Mouse (Mus musculus) large intestine, adult 2 months (tissue): ENCODE measurements at regions not wholly inside any gene's neighbourhood (a gene's known extent, or its start where the extent isn't known, plus 50 kb on each side); places are given as distances from the start of the nearest gene placed in this dataset.

Experiments
- DNase-seq: peaks from one replicate; pipeline ENCODE4 v3.0.0-alpha.2; 2012; ENCODE audit warnings: low read depth, low spot score
- WGBS: fragments of 180-500 bp; shearing (Covaris S2); methylation state at CpG from one replicate; pipeline ENCODE4 v1.1.7; 2018; 5-methylcytosine and 5-hydroxymethylcytosine counted together

DNA sequence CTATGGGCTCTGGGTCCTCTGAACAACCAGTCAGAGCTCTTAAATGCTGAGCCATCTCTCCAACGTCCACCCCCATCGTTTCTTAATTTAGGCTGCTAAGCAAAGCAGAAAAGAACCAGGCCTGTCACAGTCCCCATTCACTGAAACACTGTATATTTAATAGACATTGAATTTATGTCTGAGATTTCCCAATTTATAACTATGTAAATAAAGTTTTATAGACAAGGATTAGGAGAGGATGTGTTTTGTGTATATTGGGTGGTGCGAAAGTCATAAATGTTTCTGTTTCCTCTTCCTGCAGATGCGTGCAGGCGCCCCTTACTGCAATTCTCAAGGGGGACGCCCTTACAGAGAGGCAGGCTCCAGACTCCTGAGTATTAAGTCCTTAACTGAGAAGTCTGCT is 314.7 kb upstream of the Adgrl2 start:
- DNase-seq, result no peak
- WGBS, result 8% methylated on average over 6 of the region's 6 CpGs

DNA sequence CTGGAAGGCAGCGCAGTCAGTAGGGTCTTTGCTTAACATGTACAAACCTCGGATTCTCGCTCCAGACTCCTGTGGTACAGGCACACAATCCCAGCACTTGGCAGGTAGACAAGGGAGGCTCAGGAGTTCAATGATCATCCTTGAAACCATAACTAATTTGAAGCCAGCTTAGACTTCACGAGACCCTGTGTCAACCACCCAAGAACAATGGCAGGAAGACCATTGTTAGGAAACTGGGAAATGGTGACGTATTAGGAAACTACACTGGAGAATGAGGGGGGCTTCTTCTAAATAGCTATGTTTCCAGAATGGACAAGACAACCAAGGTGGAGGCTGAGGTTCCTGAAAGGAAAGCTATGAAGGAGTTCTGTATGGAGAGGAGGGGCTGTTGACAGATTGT is 313.1 kb upstream of the Adgrl2 start:
- no peak for DNase-seq
- WGBS, result 93% methylated on average over 5 of the region's 5 CpGs

DNA sequence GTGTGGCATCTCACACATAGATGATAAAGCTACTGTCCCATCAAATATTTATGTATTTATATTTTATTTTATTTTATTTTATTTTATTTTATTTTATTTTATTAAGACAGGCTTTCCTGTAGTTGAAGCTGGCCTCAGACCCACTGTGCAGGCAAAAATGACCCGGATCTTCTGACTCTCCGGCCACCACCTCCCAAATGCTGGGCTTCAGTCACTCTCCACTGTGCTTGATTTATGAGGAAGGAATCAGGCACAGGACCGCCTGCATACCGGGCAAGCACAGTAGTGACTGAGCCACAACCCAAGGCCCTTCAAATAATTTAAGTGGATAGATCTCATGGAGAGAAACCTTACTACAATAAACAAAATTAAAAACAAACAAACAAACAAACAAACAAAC is 309.6 kb upstream of the Adgrl2 start:
- 83% methylated on average over 4 of the region's 4 CpGs for WGBS
- DNase-seq, result no peak

DNA sequence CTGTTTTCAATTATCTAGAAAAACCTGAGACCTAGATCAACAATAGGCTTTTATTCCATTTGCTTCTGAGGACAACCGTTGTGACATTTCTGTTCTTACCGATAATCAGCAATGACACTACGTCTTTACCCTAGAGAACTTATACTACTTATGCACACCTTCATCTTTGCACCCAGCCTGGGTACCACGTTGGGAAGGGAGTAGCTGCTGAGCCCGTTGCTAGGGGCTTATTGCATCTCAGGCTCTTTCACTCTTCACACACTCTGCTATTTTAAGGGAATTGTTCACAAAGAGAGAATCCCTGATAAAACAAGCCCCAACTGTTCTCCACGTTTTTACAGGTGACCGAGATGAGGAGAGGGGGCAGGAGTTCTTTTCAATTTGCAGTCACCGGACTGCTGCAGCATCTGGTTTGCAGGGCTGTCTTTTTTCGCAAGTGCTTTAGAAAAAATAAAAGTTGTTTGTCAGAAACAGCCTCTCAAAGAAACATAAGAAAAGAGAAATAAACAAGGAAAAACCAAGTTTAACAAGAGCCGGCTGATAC is 306.1 kb upstream of the Adgrl2 start:
- 88% methylated on average over 10 of the region's 10 CpGs for WGBS
- no peak for DNase-seq

DNA sequence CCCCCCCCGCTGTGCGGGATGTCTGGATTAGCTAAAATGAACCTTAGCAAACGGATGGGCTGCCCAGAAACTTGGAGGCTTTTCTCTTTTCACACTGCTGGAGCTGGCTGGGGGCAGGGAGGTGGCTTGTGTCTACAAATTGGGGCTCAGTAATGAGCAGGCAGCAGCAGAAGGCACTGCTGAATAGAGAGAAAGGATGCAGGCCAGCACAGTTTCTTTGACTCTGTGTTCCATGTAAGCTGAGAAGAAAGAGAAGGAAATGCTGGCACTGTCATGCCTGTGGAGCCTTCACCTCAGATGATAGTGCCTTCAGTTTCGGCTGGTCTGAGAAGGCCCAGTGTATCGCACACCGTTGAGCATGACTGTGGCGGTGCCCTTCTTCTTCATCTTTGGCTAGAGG is 305.6 kb upstream of the Adgrl2 start:
- WGBS, result 73% methylated on average over 6 of the region's 7 CpGs

DNA sequence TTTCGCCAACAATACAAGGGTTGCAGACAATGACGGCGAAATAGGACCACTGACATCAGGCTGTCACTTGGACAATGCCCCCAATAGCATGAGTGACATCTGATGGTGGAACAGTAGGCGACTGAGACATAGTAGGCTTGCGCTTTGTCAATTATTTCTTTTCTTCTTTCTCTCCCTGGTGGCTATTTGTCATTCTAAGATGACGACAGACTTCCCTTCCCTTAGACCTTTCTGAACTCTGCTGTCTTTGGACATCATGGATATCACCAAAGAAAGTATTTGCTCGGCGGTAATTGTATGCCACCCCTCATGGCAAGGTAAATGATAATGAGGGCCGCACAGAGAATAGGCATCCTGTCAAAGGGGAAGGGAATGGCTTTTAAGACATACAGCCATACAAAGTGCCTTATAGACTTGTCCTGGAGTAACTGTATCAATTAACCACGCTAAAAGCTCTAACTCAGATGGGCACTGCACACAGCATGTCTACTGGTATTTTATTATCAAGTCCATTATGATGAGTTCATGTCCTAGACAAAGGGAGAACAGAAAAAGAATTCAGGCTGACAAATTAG is 305.0 kb upstream of the Adgrl2 start:
- WGBS, result 94% methylated on average over 10 of the region's 10 CpGs
- no peak for DNase-seq

More for the DNA sequence above, 305.6 kb upstream of the Adgrl2 start:
- DNase-seq, result no peak

DNA sequence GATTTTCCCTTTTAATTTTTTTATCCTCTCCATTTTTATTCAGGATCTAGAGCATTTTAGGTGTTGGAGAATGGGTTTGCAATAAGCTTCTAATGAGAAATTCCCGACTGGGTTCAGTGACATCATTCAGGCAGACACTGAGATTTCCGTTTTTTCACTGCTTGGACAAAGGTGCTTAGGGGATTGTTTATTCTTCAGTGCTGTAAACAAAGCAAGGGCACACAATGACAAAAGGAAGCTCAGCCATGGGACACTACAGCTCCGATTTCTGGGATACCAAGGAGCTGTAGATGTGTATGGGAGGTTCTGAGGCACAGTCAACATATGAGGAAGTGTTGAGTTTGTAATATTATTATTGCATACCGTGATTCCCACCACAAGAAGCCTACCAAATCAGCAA is 304.1 kb upstream of the Adgrl2 start:
- WGBS, result 63% methylated on average over 4 of the region's 4 CpGs

DNA sequence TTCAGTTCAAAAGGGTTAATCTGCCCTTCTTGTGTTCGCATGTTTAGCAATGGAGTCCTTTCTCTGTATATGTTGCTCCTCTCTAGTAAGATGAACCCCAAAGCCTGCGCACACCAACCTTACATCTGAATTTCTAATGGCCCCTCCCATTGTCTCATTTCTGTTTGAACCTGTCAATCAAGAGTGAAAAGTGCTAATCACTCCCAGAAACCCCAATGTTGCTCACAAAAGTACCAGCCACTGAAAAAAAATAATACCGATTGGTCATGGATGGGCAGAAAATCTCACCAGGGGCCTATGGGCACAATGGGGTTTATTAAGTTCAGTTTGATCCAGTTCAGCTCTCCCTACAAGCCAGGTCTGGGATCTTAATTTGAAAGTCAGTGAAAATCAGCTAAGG is 302.1 kb upstream of the Adgrl2 start:
- no peak for DNase-seq
- 100% methylated on average over 3 of the region's 3 CpGs for WGBS

More for the DNA sequence above, 304.1 kb upstream of the Adgrl2 start:
- DNase-seq, result no peak

DNA sequence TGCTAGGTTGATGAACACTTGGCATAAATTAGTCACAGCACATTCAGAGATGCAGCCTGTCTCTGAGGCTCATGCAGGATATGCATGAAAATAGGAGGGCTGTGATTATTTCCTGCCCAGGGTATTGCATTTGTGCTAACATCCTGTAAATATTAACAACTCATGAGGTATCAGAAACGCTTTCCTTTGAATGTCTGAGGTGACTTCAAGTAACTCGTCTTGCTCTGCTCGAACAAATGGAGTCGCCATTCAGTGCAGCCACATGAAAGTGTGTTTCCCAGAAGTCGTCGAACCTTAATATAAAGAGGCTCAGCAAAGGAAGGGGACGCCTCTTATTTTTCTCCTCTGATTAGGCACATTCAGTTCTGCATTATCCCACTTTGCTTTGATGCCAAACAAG is 301.1 kb upstream of the Adgrl2 start:
- 79% methylated on average over 7 of the region's 7 CpGs for WGBS
- no peak for DNase-seq

DNA sequence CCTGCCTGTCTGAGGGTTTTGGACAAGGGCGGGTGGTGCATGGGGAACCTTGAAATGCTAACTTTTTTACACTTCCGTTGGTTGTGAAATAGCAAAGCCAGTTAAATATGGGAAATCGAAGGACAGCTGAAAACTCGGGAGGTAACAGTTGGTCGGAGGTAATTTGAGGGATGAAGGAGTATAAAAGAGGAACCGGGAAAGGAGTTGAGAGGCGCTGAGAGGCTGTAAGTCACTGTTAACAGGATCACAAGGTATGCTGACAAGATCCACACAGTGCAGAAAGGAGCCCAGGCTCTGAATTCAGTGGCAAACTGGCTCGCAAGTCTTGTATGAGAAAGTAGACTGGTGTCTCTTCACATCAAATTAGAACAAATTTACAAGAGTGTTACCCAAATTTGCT is 299.9 kb upstream of the Adgrl2 start:
- WGBS, result 71% methylated on average over 8 of the region's 8 CpGs
- DNase-seq, result no peak

DNA sequence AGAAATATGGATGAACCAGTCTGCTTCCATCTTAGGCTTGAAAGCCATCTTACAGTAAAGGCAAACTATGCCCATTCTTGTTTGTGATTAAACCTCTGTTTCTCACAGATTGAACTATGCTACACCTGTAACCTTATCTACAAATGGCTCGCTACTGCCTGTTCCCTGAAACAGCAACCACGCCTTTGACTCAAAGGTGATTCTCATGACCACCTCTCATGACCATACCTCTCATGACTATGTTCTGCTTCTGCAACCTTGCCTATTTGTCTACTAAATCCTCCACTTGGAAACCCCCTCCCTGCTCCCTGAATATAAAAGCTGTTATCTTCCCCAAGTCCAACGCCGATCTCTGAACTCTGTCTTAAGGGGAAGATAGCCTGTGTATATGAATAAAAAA is 296.7 kb upstream of the Adgrl2 start:
- WGBS, result 55% methylated on average over 4 of the region's 4 CpGs
- no peak for DNase-seq

DNA sequence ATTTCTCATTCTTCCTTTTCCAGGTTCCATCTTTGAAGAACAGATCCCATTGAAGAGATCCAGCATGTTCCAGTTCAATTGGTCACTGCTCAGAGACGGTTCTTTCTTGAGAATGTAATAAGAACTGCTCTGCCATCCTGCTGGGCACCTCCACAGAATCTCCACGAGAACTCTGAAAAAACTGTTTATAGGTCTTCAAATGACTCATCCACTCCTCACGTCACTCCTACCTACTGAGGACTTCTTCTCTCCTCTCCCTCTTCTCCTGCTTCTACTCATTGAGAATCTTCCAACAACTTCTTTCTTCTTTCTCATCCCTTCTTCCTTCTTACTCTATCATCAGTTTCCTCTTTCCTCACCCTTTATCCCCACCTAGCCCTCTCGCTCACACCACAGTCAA is 294.6 kb upstream of the Adgrl2 start:
- no peak for DNase-seq
- 87% methylated on average over 4 of the region's 4 CpGs for WGBS

DNA sequence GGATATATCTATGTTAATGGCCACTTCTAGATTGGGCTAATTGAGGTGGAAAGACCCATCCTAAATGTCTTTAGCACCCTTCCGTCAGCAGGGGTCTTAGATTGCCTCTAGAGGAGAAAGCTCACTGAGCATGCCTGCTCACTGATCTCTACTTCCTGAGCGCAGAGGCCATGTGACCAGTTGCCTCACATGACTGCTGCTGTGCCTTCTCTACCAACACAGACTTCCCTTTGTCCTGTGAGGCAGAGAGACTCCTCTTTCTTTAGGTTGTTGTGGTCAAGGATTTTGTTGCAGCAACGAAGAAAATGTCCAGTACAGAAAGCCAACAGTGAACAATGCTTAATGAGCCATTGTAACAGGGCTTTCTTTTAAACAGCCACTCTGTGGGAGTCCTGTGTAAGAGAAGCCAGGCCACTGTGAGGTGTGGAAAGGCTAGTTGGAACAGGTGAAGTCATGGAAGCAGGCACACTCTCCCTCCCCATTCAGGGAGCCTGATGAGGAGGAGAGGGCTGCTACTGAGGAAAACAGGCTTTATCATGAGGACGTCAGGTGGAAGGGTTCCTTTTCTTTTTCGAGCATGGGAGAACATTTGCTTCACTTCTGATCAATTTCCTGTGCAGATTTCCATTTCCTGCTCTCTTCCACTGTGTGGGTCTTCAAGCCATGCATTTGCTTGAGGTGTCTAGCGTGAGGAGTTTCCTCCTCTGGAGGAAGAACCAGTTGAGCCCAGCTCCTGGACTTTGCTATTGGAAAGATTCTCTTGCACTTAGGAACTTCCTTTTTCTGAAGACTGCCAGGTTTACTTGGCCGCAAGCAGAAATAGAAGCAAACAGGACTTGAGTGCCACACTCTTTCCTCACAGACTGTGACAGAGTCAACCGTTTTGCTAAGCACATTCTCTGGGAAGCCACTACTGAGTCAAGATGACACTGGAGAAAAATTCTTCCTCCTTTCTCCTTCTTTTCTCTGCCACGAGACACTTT is 290.7 kb upstream of the Adgrl2 start:
- DNase-seq, result no peak
- WGBS, result 77% methylated on average over 9 of the region's 9 CpGs

DNA sequence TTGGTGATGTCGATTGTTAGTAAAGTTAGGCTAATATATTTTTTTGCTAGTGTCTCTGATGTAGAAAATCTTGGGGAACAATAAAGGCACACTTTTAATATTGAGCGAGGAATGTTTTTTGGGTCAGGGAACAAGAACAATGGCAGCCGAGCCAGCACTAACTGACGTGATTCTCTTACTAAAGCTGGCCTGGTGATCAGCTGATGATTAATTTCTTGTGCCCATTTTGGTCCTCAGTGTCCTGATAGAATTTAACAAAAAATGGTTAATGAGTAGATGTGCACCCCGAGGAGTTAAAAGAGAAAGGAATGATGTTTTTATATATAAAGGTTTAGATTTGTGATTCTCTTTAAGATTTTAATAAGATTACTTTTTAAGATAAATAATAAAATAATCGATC is 289.0 kb upstream of the Adgrl2 start:
- 84% methylated on average over 6 of the region's 6 CpGs for WGBS
- no peak for DNase-seq

DNA sequence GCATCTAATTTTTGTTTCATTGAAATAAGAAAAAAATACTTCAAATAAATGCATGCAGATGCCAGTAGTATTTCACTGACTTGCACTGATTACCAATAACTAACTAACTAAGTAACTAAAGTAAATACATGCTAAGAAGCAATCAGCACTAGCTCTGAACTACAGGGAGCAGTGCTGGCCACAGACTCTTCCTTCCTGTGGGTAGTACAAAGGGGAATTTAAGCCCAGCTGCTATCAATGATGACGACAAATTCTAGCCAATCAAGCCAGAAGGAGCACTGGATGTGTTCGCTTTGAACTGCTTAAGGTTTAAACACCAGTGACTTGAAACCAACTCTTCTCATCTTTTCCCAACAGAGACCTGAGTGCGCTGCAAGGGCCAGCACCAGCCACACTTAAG is 287.5 kb upstream of the Adgrl2 start:
- WGBS, result 82% methylated on average over 3 of the region's 3 CpGs
- no peak for DNase-seq

DNA sequence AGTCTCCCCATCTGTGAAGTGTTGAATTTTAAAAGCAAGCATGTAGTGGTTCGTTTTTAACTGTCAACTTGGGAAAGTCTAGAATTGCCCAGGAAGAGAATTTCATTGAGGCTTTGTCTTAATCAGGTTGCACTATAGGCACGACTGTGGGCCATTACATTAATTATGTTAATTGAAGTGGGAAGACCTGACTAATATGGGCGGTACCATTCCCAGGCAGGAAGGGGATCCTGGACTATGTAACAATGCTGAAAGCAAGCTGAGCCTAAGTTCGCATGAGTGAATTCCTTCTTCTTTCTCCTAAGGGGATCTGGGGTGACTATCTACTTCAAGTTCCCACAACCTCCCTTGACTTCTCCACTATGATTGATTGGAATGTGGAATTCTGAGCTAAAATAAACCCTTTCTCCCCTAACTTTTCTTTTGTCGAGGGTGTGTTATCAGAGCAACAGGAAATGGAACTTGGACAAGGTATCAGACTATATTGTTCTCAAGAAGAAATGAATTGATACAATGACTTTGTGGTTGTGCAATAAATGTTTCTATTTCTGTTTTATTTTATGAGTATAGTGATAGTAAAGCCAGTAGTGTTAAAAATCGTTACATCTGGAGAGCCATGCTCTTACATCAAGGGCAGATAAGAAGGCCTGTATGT is 285.2 kb upstream of the Adgrl2 start:
- peak; percentile 8 for DNase-seq
- WGBS, result 59% methylated on average over 6 of the region's 6 CpGs

DNA sequence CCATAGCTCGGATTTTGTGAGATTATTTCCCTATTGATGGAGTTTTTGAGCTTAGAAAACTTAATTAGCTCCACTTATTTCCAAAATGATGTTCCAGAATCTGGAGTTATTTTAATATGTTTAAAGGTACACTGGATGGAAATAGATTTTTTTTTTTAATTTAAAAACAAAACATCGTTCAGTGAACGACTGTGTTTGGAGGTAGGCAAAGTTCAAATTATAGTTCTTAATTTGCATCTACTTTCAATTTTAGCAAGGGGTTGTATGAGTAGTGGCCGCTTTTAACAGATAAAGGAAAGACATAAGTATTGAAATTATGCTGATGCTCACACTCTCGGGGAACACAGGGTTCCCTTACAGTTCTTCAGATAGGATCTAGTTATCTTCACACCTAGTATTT is 284.6 kb upstream of the Adgrl2 start:
- DNase-seq, result no peak
- WGBS, result 90% methylated on average over 5 of the region's 5 CpGs

DNA sequence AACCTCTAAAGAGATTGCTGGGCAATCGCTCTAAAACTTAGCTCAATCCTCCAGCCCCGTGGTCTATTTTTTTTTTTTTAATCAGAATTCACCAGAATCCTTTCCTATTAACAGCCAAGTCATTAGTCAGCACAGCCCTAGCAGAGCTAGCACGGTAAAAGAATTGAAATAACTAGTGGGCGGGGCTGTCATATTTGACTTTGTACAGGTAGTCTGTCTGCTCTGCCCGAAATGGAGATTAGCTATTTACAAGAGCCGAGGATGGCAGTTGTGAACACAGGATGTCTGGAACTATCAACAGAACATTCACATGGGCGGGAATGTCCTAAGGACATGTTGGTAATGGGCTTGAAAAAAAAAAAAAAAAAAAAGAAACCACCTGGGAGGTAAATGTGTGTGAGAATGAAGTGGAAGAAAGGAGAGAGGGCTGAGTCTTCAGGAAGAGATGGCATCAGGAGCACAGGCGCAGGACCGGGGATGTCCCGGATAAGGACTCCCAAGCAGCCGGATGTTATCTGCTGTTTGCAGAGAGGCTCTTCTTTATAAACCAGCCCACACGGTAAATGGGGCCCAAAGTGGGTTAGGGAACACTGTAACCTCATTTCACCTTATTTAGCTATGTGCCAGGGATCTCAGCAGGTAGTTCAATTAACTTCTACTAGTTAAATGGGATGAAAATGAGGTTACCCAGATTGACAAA is 283.8 kb upstream of the Adgrl2 start:
- peak; percentile 4 for DNase-seq
- 36% methylated on average over 12 of the region's 12 CpGs for WGBS

DNA sequence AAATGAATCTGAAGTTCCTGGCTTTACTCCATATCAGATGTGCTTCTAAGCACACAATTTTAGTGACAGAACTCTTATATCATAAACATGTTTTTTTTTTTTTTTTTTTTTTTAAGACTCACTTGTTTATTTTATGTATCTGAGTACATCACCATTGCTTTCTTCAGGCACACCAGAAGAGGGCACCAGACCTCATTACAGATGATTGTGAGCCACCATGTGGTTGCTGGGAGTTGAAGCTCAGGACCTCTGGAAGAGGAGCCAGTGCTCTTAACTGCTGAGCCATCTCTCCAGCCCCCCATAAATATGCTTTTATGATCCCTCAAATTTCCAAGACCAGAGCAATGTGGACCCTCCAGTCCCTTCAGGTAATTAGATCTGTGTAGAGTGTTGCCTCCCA is 280.1 kb upstream of the Adgrl2 start:
- no peak for DNase-seq
